Mouse (Mus musculus) forebrain, embryonic 13.5 days (tissue): ENCODE results near the gene Nectin1. TPM values are rescaled to one million over a fixed set of nuclear protein-coding genes. Genes with fewer than 3 reads are reported as not detected.
A peak's percentile ranks its signal among the peaks of the same experiment; 100 is the strongest.

ENCODE experiments used
- ATAC-seq: fragments of 200-750 bp; cut with Nextera tagmentation; 2 replicates; pipeline ENCODE4 v1.8.0; 2017
- H3K27ac ChIP-seq: fragments of 300-500 bp; sonication (generic); 2 replicates; pipeline ENCODE4 v1.5.1; 2015; ENCODE audit warnings: inconsistent platforms, mild to moderate bottlenecking, moderate library complexity
- H3K27me3 ChIP-seq: fragments of 300-500 bp; sonication (generic); 2 replicates; pipeline ENCODE4 v1.6.1; 2015; ENCODE audit warnings: mild to moderate bottlenecking, inconsistent platforms
- H3K36me3 ChIP-seq: fragments of 300-500 bp; sonication (generic); 2 replicates; pipeline ENCODE4 v1.6.1; 2015; ENCODE audit warnings: mild to moderate bottlenecking, inconsistent platforms; ENCODE audit not compliant: poor library complexity, severe bottlenecking
- H3K4me1 ChIP-seq: fragments of 300-500 bp; sonication (generic); 2 replicates; pipeline ENCODE4 v1.6.1; 2015; ENCODE audit warnings: inconsistent platforms
- H3K4me2 ChIP-seq: fragments of 300-500 bp; sonication (generic); 2 replicates; pipeline ENCODE4 v1.6.1; 2015; ENCODE audit warnings: inconsistent platforms, mild to moderate bottlenecking, moderate library complexity
- H3K4me3 ChIP-seq: fragments of 300-500 bp; sonication (generic); 2 replicates; pipeline ENCODE4 v1.5.1; 2015; ENCODE audit warnings: mild to moderate bottlenecking, inconsistent platforms
- H3K9ac ChIP-seq: fragments of 300-500 bp; sonication (generic); 2 replicates; pipeline ENCODE4 v1.6.1; 2015; ENCODE audit warnings: mild to moderate bottlenecking, inconsistent platforms
- H3K9me3 ChIP-seq: fragments of 300-500 bp; sonication (generic); replicated peaks from 2 replicates; pipeline ENCODE4 v1.6.1; 2016; ENCODE audit warnings: inconsistent platforms
- WGBS: fragments of 180-500 bp; shearing (Covaris S2); methylation state at CpG from one replicate; pipeline ENCODE4 v1.1.7; 2015; 5-methylcytosine and 5-hydroxymethylcytosine counted together
- polyA plus RNA-seq: library from polyadenylated mRNA; unstranded; fragments of >200 nt; fragmentation: Nextera tagmentation; extraction: Ambion mirVana; gene quantifications from 2 replicates; pipeline ENCODE4 v1.2.1, GENCODE M21; 2015

Nectin1 gene
- 8.8 and 10.0 TPM in 2 replicates for polyA plus RNA-seq

DNA sequence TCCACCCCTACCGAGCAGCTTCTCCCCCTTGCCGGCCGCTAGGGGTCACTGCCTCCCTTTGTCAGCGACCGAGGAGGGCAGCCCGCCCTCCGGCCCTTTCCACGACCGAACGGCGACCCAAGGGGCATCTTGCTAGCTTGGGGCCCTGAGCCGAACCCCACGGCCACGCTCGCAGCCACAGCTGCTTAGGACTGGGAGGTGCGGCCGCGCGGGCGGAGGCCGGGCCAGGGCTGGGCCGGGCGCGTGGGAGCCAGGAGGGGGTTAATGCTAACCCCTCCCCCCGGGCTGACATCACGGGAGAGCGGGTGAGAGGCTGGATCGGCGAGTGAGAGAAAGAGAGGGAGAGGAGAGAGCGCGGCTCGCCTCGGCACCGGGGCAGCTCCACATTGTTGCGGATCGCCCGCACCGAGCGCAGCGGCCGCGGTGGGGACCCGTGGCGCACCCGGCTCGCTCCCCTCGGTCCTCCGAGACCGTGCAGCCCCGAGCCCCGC is at the start of gene Nectin1:
Nectin1 (plus strand) TSS at position 338 of the 491 bp plus-strand sequence.
- Histone ChIP-seq H3K9me3 (no peaks in the 10 kb centered on the region), H3K4me3 (peak within 1 kb of the TSS; percentile 94), H3K9ac (peak within 1 kb of the TSS; percentile 96), H3K36me3 (no peaks in the 10 kb centered on the region), H3K27me3 (0 out of 2 replicates have a peak, but pooled peaks cover 4% of the 10 kb centered on the region), H3K4me1 (peaks cover 50% of the 10 kb centered on the region), H3K27ac (peak within 1 kb of the TSS; percentile 99), H3K4me2 (peak within 1 kb of the TSS; percentile 91)
- ATAC-seq, result peak; percentile 92
- 0% methylated on average over 49 of the region's 51 CpGs for WGBS

DNA sequence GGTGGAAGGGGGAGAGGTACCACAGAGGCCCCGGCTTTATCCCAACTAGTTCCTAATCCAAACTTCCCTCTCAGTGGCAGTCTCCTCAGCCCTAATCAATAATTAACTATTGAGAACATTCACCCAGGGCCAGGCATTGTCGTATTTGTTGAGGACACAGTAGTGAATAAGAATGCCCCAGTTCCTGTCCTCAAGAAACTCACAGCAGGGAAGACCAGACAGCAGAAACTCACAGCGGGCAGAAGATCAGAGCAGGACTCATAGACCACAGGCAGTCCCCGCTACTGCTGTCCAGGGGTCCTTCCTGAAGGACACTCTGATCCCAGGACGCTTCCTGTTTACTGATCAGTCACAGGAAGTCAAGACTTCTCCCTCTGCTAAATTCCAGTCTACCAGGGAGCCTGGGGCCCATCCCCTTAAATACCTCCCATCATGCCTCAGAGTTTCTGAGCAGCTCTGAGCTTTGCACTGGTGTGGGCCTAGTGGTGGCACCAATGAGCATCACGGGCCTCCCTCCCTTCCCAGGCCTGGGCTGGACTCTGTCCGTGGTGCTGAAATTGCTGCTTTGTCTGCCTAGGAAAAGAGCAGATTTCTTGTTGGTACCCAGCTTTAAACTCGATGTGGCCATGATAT is 45.6 kb upstream of the Nectin1 start:
- WGBS, result 9% methylated on average over 8 of the region's 8 CpGs
- H3K9ac ChIP-seq, result no peak overlapping the region
- no peaks in the 10 kb centered on the region for H3K9me3 ChIP-seq
- H3K4me1 ChIP-seq, result peaks cover 22% of the 10 kb centered on the region
- no peak overlapping the region for H3K4me3 ChIP-seq
- ATAC-seq, result no peak
- H3K27me3 ChIP-seq, result no peaks in the 10 kb centered on the region
- no peaks in the 10 kb centered on the region for H3K36me3 ChIP-seq
- H3K27ac ChIP-seq, result no peak overlapping the region
- no peak overlapping the region for H3K4me2 ChIP-seq

DNA sequence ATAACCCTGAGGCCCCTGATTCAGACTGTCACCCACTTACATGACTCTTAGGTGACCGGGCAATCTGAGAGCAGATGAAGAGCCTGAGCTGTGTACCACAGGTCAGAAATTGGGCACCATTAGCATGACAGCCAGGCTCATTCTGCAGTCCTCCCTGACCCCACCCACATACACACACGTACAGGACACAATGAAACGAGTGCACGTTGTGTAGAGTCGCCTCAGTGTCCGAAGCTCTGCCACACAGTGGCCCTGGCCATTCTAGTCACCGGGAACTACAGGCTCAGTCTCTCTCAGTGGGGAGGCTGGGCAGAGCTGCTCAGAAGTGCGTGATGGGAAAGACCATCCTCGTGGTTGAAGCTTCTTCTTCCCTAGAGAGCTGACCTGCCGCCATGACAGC is 44.9 kb upstream of the Nectin1 start:
- peak overlapping the region; percentile 84 for H3K27ac ChIP-seq
- no peaks in the 10 kb centered on the region for H3K36me3 ChIP-seq
- no peak overlapping the region for H3K4me3 ChIP-seq
- no peaks in the 10 kb centered on the region for H3K9me3 ChIP-seq
- ATAC-seq, result no peak
- no peak overlapping the region for H3K9ac ChIP-seq
- no peak overlapping the region for H3K4me2 ChIP-seq
- H3K4me1 ChIP-seq, result peaks cover 22% of the 10 kb centered on the region
- 76% methylated on average over 10 of the region's 10 CpGs for WGBS
- H3K27me3 ChIP-seq, result no peaks in the 10 kb centered on the region

DNA sequence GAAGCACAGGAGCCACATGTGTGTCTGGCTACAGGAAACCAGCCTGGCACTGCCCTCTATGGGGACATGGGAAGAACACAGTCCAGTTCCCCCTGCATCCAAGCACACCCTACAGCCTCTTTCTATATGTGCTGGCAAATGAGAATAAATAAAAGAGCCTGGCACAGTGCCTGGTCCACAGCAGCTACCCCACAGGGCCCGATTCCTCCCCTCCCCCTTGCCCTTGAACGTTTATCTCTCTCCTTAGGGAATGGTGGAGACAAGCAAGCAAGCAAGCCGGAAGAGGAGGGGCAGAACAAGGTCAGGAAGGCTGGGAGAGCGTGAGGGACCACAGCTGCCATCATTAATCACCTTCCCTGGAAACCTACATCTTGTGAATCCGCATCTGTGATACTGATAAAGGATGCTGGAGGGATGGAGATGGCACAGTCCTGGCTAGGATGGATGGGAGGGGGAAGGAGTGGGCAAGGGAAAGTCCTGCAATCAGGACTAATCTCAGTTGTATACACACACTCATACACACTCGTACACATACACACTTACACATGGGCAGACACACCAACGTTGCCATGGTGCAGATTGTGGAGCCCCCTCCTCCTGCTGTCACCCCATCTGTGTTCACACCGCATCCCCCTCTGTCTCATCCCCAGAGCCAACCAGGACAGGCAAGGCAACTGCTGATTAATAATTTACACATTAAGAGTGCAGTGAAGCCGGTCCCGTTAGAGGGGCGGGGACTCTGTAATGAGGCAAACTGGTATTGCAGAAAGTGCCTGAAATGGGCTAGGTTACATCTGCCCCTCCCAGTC is 44.2 kb upstream of the Nectin1 start:
- H3K4me3 ChIP-seq, result no peak overlapping the region
- no peaks in the 10 kb centered on the region for H3K27me3 ChIP-seq
- H3K27ac ChIP-seq, result peak overlapping the region; percentile 84
- no peaks in the 10 kb centered on the region for H3K9me3 ChIP-seq
- peak; percentile 90 for ATAC-seq
- 48% methylated on average over 11 of the region's 11 CpGs for WGBS
- H3K4me2 ChIP-seq, result peak overlapping the region; percentile 27
- H3K9ac ChIP-seq, result no peak overlapping the region
- H3K4me1 ChIP-seq, result peaks cover 22% of the 10 kb centered on the region
- no peaks in the 10 kb centered on the region for H3K36me3 ChIP-seq

DNA sequence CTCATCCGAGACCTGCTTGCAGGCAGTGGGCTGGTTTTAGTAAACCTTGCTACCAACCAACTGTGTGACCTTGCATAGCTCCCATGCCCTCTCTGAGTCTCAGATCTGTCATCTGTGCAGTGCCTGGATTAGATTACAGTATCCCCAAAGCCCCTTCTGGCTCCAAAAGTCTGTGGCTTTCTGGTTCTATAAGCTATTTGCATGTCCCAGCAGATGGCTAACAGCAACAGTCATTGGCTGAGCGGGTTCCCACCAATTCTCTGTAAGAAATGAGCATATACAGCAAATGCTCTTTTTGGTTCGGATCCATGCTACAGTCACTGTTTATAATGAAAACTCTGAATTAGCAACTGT is 43.6 kb upstream of the Nectin1 start:
- no peaks in the 10 kb centered on the region for H3K36me3 ChIP-seq
- peak overlapping the region; percentile 27; the same call in 1 of the 2 replicates for H3K4me2 ChIP-seq
- peak; percentile 80 for ATAC-seq
- H3K4me1 ChIP-seq, result peaks cover 22% of the 10 kb centered on the region
- no peak overlapping the region for H3K9ac ChIP-seq
- H3K27ac ChIP-seq, result peak overlapping the region; percentile 84
- WGBS, result 65% methylated on average over 3 of the region's 3 CpGs
- H3K4me3 ChIP-seq, result no peak overlapping the region
- no peaks in the 10 kb centered on the region for H3K27me3 ChIP-seq
- no peaks in the 10 kb centered on the region for H3K9me3 ChIP-seq

DNA sequence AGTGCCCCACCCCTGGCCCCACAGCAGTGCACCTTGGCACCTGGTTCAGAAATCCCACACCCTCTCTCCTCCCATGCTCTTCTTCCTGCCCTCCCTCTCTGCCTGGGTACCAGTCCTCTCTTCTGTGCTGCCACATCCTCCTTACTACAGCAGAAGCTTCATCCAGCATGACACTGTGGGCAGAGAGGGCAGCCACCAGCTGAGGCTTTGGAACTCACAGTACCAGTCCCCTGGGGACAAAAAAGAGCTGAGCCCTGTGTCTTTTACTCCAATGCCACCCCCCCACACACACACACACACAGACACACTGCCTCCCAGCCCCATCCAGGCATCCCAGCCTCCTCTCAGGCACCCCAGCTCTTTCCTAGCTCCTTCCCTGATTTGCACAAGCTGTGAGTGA is 42.0 kb upstream of the Nectin1 start:
- Histone ChIP-seq H3K4me2 (no peak overlapping the region), H3K9me3 (no peaks in the 10 kb centered on the region), H3K4me3 (no peak overlapping the region), H3K27me3 (no peaks in the 10 kb centered on the region), H3K9ac (no peak overlapping the region), H3K36me3 (no peaks in the 10 kb centered on the region), H3K27ac (no peak overlapping the region), H3K4me1 (peaks cover 22% of the 10 kb centered on the region)
- ATAC-seq, result no peak

DNA sequence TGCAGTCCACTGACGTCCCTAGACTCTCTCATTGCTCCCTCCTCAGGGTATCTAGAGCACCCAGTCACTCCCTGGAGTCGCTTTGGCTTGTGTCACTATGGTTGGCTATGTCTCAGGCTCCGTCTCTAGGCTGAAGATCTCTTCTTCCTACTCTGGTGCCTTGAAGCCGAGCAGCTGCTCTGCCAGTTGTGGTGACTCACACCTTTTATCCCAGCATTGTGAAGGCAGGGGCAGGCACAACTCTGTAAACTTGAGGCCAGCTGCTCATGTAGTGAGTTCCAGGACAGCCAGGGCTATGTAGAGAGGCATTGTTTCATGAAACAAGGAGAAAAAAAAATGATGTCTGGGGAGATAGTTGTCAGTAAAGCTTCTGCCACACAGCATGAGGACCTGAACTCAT is 36.2 kb upstream of the Nectin1 start:
- no peaks in the 10 kb centered on the region for H3K9me3 ChIP-seq
- WGBS, result 81% methylated on average over 4 of the region's 4 CpGs
- H3K36me3 ChIP-seq, result no peaks in the 10 kb centered on the region
- no peak overlapping the region for H3K9ac ChIP-seq
- H3K4me3 ChIP-seq, result no peak overlapping the region
- H3K4me1 ChIP-seq, result no peaks in the 10 kb centered on the region
- no peak overlapping the region for H3K27ac ChIP-seq
- no peaks in the 10 kb centered on the region for H3K27me3 ChIP-seq
- no peak overlapping the region for H3K4me2 ChIP-seq
- no peak for ATAC-seq

DNA sequence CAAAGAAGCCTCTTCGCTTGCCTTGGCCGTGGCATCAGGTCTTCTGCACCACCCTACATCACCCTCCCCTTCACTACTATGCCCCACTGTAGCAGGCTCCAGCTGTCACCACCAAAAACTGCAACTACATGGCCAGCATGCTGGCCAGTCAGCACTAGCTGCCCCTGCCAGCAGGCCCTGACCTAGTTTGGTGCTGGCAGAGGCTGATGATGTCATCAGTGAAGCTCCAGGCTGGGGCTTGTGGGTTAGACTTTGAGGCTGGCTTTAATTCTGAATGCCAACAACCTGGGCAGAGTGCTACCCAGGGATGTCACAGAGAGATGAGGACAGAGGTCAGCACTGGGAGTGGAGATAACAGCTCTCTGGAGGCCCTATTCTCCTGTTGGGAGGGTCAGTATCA is 35.1 kb upstream of the Nectin1 start:
- H3K9me3 ChIP-seq, result no peaks in the 10 kb centered on the region
- H3K4me1 ChIP-seq, result no peaks in the 10 kb centered on the region
- no peak for ATAC-seq
- H3K36me3 ChIP-seq, result no peaks in the 10 kb centered on the region
- H3K9ac ChIP-seq, result no peak overlapping the region
- H3K27ac ChIP-seq, result no peak overlapping the region
- WGBS, result 85% methylated on average over 2 of the region's 2 CpGs
- no peak overlapping the region for H3K4me2 ChIP-seq
- H3K27me3 ChIP-seq, result no peaks in the 10 kb centered on the region
- H3K4me3 ChIP-seq, result no peak overlapping the region

DNA sequence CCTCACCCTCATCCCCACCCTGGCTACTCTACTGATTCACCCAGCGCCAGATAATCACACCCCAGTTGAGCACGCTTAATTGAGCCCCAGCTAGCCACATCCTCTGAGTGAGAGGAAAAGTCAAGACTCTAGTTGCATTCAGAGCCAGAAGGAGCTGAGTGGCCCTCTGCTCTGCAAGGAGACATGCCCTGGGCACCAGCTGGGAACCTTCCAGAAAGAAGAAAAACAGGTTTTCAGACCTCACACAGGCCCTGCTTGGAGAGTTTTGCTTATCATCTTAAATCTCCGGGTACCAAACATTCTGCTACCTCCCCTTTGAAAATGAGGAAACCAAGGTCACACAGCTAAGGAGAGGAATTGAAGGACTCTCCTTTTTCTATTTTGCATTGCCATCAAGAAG is 30.4 kb upstream of the Nectin1 start:
- Histone ChIP-seq H3K27me3 (no peaks in the 10 kb centered on the region), H3K4me1 (peaks cover 5% of the 10 kb centered on the region; the same call in 1 of the 2 replicates), H3K9me3 (no peaks in the 10 kb centered on the region), H3K4me3 (no peak overlapping the region), H3K27ac (no peak overlapping the region), H3K4me2 (no peak overlapping the region), H3K36me3 (no peaks in the 10 kb centered on the region), H3K9ac (no peak overlapping the region)
- 88% methylated on average over 3 of the region's 3 CpGs for WGBS
- no peak for ATAC-seq

DNA sequence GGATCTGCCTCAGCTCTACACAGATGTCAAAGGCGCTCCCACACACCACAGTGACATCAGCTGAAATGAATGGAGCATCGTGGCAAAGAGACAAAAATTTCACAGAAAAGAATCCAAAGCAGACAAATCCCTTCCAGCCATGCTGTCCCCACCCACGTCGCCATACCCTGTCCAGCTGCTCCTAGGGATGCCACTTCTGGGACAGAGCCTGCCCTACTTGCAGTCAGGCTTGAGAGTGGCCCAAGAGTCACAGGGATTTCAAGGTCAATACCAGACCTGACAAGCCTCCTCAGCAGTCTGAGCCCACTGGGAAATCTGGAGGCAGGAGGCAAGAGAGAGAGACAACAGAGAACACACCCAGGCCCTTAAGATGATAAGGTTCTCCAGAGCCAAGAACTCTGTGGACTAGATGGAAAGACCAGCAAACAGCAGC is 24.4 kb upstream of the Nectin1 start:
- H3K27me3 ChIP-seq, result no peaks in the 10 kb centered on the region
- H3K36me3 ChIP-seq, result no peaks in the 10 kb centered on the region
- H3K4me2 ChIP-seq, result no peak overlapping the region
- 78% methylated on average over 4 of the region's 4 CpGs for WGBS
- H3K4me1 ChIP-seq, result peaks cover 5% of the 10 kb centered on the region; the same call in 1 of the 2 replicates
- no peak overlapping the region for H3K27ac ChIP-seq
- H3K9me3 ChIP-seq, result no peaks in the 10 kb centered on the region
- no peak overlapping the region for H3K9ac ChIP-seq
- no peak for ATAC-seq
- no peak overlapping the region for H3K4me3 ChIP-seq

DNA sequence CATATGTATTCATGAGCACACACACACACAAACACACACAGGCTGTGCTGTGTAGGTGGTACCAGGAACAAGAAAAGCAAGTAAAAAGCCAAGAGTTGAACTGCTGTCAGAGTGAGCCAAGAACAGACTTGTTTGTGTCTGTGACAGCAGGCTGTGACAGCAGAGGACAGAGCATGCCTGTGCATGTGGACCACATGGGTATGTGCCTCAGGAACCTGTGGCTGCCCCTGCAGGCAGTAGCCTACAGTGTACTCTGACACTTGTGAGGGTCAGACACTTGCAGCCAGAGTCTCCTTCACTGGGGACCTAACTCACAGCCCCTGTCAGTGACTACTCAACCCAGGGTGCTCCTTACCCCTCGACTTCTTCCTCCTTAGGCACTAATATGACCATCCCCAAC is 23.7 kb upstream of the Nectin1 start:
- WGBS, result 61% methylated on average over 1 of the region's 1 CpGs
- Histone ChIP-seq H3K4me1 (peaks cover 8% of the 10 kb centered on the region), H3K36me3 (no peaks in the 10 kb centered on the region), H3K9ac (no peak overlapping the region), H3K27me3 (no peaks in the 10 kb centered on the region), H3K4me3 (no peak overlapping the region), H3K9me3 (no peaks in the 10 kb centered on the region), H3K27ac (no peak overlapping the region), H3K4me2 (no peak overlapping the region)
- ATAC-seq, result no peak

DNA sequence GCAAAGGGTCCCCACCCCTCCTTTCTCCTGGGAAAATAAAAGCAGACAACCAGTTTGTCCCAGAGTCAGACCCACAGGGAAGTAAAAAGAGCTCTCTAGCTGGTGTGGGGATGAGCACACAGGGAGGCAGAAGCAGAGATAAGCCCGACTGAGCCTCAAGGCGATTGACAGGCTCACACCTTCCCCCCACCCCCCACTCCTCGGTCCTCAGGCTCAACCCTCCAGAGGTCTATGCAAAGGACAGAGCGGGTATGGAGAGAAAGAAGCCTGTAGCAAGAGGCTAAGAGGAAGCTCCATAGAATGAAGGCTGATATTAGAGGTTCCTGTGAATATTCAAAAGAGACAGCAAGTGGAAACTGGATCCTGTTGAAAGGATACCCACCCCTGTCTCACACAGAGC is 19.7 kb upstream of the Nectin1 start:
- H3K4me1 ChIP-seq, result peaks cover 9% of the 10 kb centered on the region; the same call in 1 of the 2 replicates
- no peak overlapping the region for H3K27ac ChIP-seq
- no peak for ATAC-seq
- no peaks in the 10 kb centered on the region; the same call in 1 of the 2 replicates for H3K27me3 ChIP-seq
- no peak overlapping the region for H3K9ac ChIP-seq
- H3K4me3 ChIP-seq, result no peak overlapping the region
- no peak overlapping the region for H3K4me2 ChIP-seq
- H3K9me3 ChIP-seq, result no peaks in the 10 kb centered on the region
- WGBS, result 20% methylated on average over 4 of the region's 4 CpGs
- no peaks in the 10 kb centered on the region for H3K36me3 ChIP-seq
